Mouse (Mus musculus) embryonic fibroblast, embryonic 13.5 days (primary cell): Measurements from ENCODE around the gene Foxe1. TPM values are rescaled to one million over a fixed set of nuclear protein-coding genes. Genes with fewer than 3 reads are reported as not detected.

Source experiments
- H3K27ac ChIP-seq: 2 replicates; pipeline ENCODE4 v1.5.1; 2012; ENCODE audit warnings: low read length, control low read depth, inconsistent platforms; ENCODE audit not compliant: insufficient read depth
- H3K4me1 ChIP-seq: 2 replicates; pipeline ENCODE4 v1.6.1; 2011; ENCODE audit warnings: low read length; ENCODE audit not compliant: control insufficient read depth, insufficient read depth
- H3K4me3 ChIP-seq: 2 replicates; pipeline ENCODE4 v1.5.1; 2011; ENCODE audit warnings: mild to moderate bottlenecking, control low read depth, low read length; ENCODE audit not compliant: insufficient read depth
- CTCF ChIP-seq: IDR thresholded peaks from 2 replicates; pipeline ENCODE4 v1.5.1; 2011; ENCODE audit warnings: mild to moderate bottlenecking, control low read depth, low read length, moderate library complexity, borderline replicate concordance; ENCODE audit not compliant: insufficient read depth
- POLR2A ChIP-seq: IDR thresholded peaks from 2 replicates; pipeline ENCODE4 v1.6.1; 2011; ENCODE audit warnings: low read depth, mild to moderate bottlenecking, control low read depth, low read length, moderate library complexity
- polyA plus RNA-seq: library from polyadenylated mRNA; stranded (reverse); fragments of >200 nt; gene quantifications from 2 replicates; pipeline ENCODE4 v1.2.4, GENCODE M21; 2011; ENCODE audit warnings: low read depth; ENCODE audit not compliant: missing spikeins, insufficient read length

Foxe1 gene
- polyA plus RNA-seq, 1 experiment, result not detected

GRCm38 (mm10) chr4:46346221-46346620, 2.8 kb downstream of the Foxe1 start:
- H3K27ac ChIP-seq, result no peak overlapping the region
- no peaks in the 10 kb centered on the region for H3K4me1 ChIP-seq
- TF ChIP-seq CTCF, result no peak
- H3K4me3 ChIP-seq, result no peak overlapping the region

- TF ChIP-seq CTCF, result no peak
- TF ChIP-seq POLR2A, result no peak
- Histone ChIP-seq H3K4me3 (no peak overlapping the region), H3K4me1 (no peaks in the 10 kb centered on the region), H3K27ac (no peak overlapping the region)
These were observed 3.7 kb downstream of the Foxe1 start for GRCm38 (mm10) chr4:46347141-46347540.

GRCm38 (mm10) chr4:46347580-46348515, 4.4 kb downstream of the Foxe1 start:
- Histone ChIP-seq H3K4me3 (no peak overlapping the region), H3K4me1 (no peaks in the 10 kb centered on the region), H3K27ac (no peak overlapping the region)
- TF ChIP-seq CTCF (no peak), POLR2A (no peak)

- Histone ChIP-seq H3K4me3 (no peak overlapping the region), H3K4me1 (no peaks in the 10 kb centered on the region), H3K27ac (no peak overlapping the region)
- TF ChIP-seq CTCF, result no peak
- no peak for TF ChIP-seq POLR2A
These were observed 5.5 kb downstream of the Foxe1 start for GRCm38 (mm10) chr4:46348897-46349296.

GRCm38 (mm10) chr4:46349530-46349929, 6.1 kb downstream of the Foxe1 start:
- TF ChIP-seq POLR2A, result no peak
- no peak for TF ChIP-seq CTCF
- Histone ChIP-seq H3K4me3 (no peak overlapping the region), H3K27ac (no peak overlapping the region), H3K4me1 (no peaks in the 10 kb centered on the region)

GRCm38 (mm10) chr4:46353045-46353444, 9.6 kb downstream of the Foxe1 start:
- Histone ChIP-seq H3K27ac (no peak overlapping the region), H3K4me1 (no peaks in the 10 kb centered on the region), H3K4me3 (no peak overlapping the region)
- TF ChIP-seq CTCF (no peak), POLR2A (no peak)

GRCm38 (mm10) chr4:46356351-46357133, 13.1 kb downstream of the Foxe1 start:
- TF ChIP-seq CTCF, result peak; percentile 61; the same call in 1 of the 2 replicates
- TF ChIP-seq POLR2A, result no peak
- Histone ChIP-seq H3K4me1 (no peaks in the 10 kb centered on the region), H3K4me3 (no peak overlapping the region), H3K27ac (no peak overlapping the region)

- H3K4me3 ChIP-seq, result no peak overlapping the region
- H3K4me1 ChIP-seq, result no peaks in the 10 kb centered on the region
- no peak overlapping the region for H3K27ac ChIP-seq
- TF ChIP-seq POLR2A, result no peak
- no peak for TF ChIP-seq CTCF
These were observed 16.3 kb downstream of the Foxe1 start for GRCm38 (mm10) chr4:46359539-46360253.

- H3K4me3 ChIP-seq, result no peak overlapping the region
- H3K4me1 ChIP-seq, result no peaks in the 10 kb centered on the region
- TF ChIP-seq CTCF, result no peak
- no peak for TF ChIP-seq POLR2A
- H3K27ac ChIP-seq, result no peak overlapping the region
These were observed 17.8 kb downstream of the Foxe1 start for GRCm38 (mm10) chr4:46361258-46361657.
